Mouse (Mus musculus): ENCODE measurements around the gene Pgap3.

- no peak for TF ChIP-seq CTCF (IDR thresholded peaks at IDR 0.05)
- TF ChIP-seq EP300 (IDR thresholded peaks at IDR 0.05) = 0 out of 2 replicates have a peak, but pooled peaks have one; percentile 43
These were observed 36.5 kb downstream of the Pgap3 start for GRCm38 (mm10) chr11:98363817-98364216.
